Comparison of ENCODE assay signal across 8 mouse cellular contexts in genomic region chr17:33686760-33687159, GRCm38 (mm10). TPM values are rescaled to one million over a fixed set of nuclear protein-coding genes. Genes with fewer than 3 reads are reported as not detected.
A peak's percentile ranks its signal among the peaks of the same experiment; 100 is the strongest.
DNase-seq lines count a peak whose midpoint lies in the region; ATAC-seq and TF ChIP-seq lines count a peak whose summit lies in the region.

Gene Hnrnpm (minus strand): TSS chr17:33686860.

- WGBS in kidney, adult 2 months = 93% methylated on average over 1 of the region's 1 CpGs
- 88% methylated on average over 1 of the region's 1 CpGs for WGBS in intestine, embryonic 14.5 days

- DNase-seq in kidney, adult 2 months = no peak
- no peak for DNase-seq in kidney, postnatal 36 days
- DNase-seq in adrenal gland, postnatal 14 days = no peak
- DNase-seq in gastrocnemius, postnatal 10 days = no peak
- no peak for DNase-seq in intestine, embryonic 14.5 days (ENCODE audit: low spot score)
- no peak for DNase-seq in cerebellum, adult 8-10 months
- DNase-seq in cerebellum, adult 18-20 months = no peak

- no peak within 1 kb of the TSS for H3K4me3 ChIP-seq in kidney, adult 2 months (ENCODE audit: insufficient read depth, low read depth, low read length)
- H3K4me3 ChIP-seq in intestine, embryonic 14.5 days (ENCODE audit: low read depth, low read length) = peak within 1 kb of the TSS; percentile 93

- no peak for TF ChIP-seq CTCF in kidney, adult 2 months (conservative IDR thresholded peaks at IDR 0.05; ENCODE audit: insufficient read depth, insufficient read length, low read depth, low read length)

- no peak for TF ChIP-seq POLR2A in kidney, adult 2 months (IDR thresholded peaks at IDR 0.05; ENCODE audit: low read depth, low read length)

- H3K36me3 ChIP-seq in kidney, adult 2 months (ENCODE audit: control insufficient read depth, insufficient read depth, low read length) = no peaks in the 10 kb centered on the region; the same call in 1 of the 2 replicates
- H3K36me3 ChIP-seq in intestine, embryonic 14.5 days (ENCODE audit: control insufficient read depth, insufficient read depth, low read length) = peaks cover 14% of the 10 kb centered on the region

- peak within 1 kb of the TSS; percentile 93; the same call in 1 of the 2 replicates for H3K9ac ChIP-seq in intestine, embryonic 14.5 days (ENCODE audit: low read length)

- H3K4me2 ChIP-seq in intestine, embryonic 14.5 days (ENCODE audit: low read length) = peak within 1 kb of the TSS; percentile 56

- peak within 1 kb of the TSS; percentile 43; the same call in 1 of the 2 replicates for H3K27ac ChIP-seq in kidney, adult 2 months (ENCODE audit: insufficient read depth, low read depth, low read length)
- no peak within 1 kb of the TSS; the same call in 1 of the 2 replicates for H3K27ac ChIP-seq in intestine, embryonic 14.5 days (ENCODE audit: low read depth)

- no peaks in the 10 kb centered on the region for H3K9me3 ChIP-seq in intestine, embryonic 14.5 days (ENCODE audit: control insufficient read depth, low read length)

- H3K27me3 ChIP-seq in kidney, adult 2 months (replicated peaks; ENCODE audit: control insufficient read depth, insufficient read depth, low read length) = no peaks in the 10 kb centered on the region
- H3K27me3 ChIP-seq in intestine, embryonic 14.5 days (replicated peaks; ENCODE audit: control insufficient read depth, insufficient read depth, low read length) = no peaks in the 10 kb centered on the region

- H3K4me1 ChIP-seq in kidney, adult 2 months (ENCODE audit: control insufficient read depth, insufficient read depth, low read length) = peaks cover 19% of the 10 kb centered on the region
- peaks cover 21% of the 10 kb centered on the region for H3K4me1 ChIP-seq in intestine, embryonic 14.5 days (replicated peaks; ENCODE audit: control insufficient read depth, insufficient read depth, low read length)

- no peak for ATAC-seq in intestine, embryonic 14.5 days (replicated peaks; ENCODE audit: low FRiP score, low TSS enrichment, low read depth)
- ATAC-seq in megakaryocyte progenitor cell, adult 5-6 weeks (replicated peaks; ENCODE audit: poor library complexity) = no peak

RNA-seq across cellular contexts. Expression of gene Hnrnpm, which starts in this region (rescaled TPM):
- polyA plus RNA-seq in kidney, adult 2 months (2012; rRNA removed) = 49.9 and 50.7 TPM in 2 replicates
- total RNA-seq in adrenal gland, postnatal 14 days (2021) = 224 and 229 TPM in 2 replicates
- total RNA-seq in gastrocnemius, postnatal 10 days (2021) = 100 to 1,000 TPM in 1 of 2 experiments, 10 to 100 TPM in 1; 85.1 to 108 TPM
- polyA plus RNA-seq in intestine, embryonic 14.5 days (2014; fragmentation: Nextera tagmentation; extraction: Ambion mirVana) = 309 and 366 TPM in 2 replicates
- total RNA-seq in megakaryocyte progenitor cell, adult 5-6 weeks (2015) = 496 and 582 TPM in 2 replicates
- total RNA-seq in megakaryocyte progenitor cell, adult 5-6 weeks (2017) = 298 and 344 TPM in 2 replicates
